Mouse (Mus musculus) CH12.LX (cell line): ENCODE results near the gene Slc44a3. TPM values are rescaled to one million over a fixed set of nuclear protein-coding genes. Genes with fewer than 3 reads are reported as not detected.

Source experiments
- DNase-seq: peaks from one replicate; pipeline ENCODE4 v3.0.0-alpha.2; 2013; ENCODE audit errors: extremely low read depth
- H3K27ac ChIP-seq: 2 replicates; pipeline ENCODE4 v1.5.1; 2012; ENCODE audit warnings: low read depth, mild to moderate bottlenecking, control low read depth, moderate library complexity; ENCODE audit not compliant: insufficient read depth
- H3K27me3 ChIP-seq: replicated peaks from 2 replicates; pipeline ENCODE3; 2012; ENCODE audit warnings: inconsistent platforms
- H3K36me3 ChIP-seq, 2 experiments: replicated peaks in 1 of 2; 2 replicates each; pipeline versions ENCODE3 to v1.6.1; 2012; ENCODE audit warnings: inconsistent platforms in 1 of 2, low read length in 1 of 2, mild to moderate bottlenecking in 1 of 2, mixed read lengths in 1 of 2, moderate library complexity in 1 of 2; ENCODE audit not compliant: control insufficient read depth in 1 of 2, insufficient read depth in 1 of 2
- H3K4me1 ChIP-seq, 2 experiments: 2 replicates each; pipeline ENCODE4 v1.6.1; 2012; ENCODE audit warnings: inconsistent platforms in 1 of 2, moderate library complexity in 1 of 2; ENCODE audit not compliant: insufficient read depth in 2 of 2, control insufficient read depth in 1 of 2
- H3K4me2 ChIP-seq: 2 replicates; pipeline ENCODE4 v1.6.1; 2012; ENCODE audit warnings: low read depth, mild to moderate bottlenecking, control low read depth; ENCODE audit not compliant: poor library complexity, insufficient read depth, severe bottlenecking
- H3K4me3 ChIP-seq, 3 experiments: fragments of 150-350 bp in 1 of 3; sonication (generic) in 1 of 3; replicated peaks in 1 of 3; 2 replicates each; pipeline versions ENCODE3 to v1.5.1; 2011 to 2012; ENCODE audit warnings: low read depth in 2 of 3, low read length in 2 of 3, mild to moderate bottlenecking in 2 of 3, moderate library complexity in 2 of 3, control low read depth in 1 of 3, improper control_type of control experiment in 1 of 3, inconsistent platforms in 1 of 3, mixed read lengths in 1 of 3; ENCODE audit not compliant: poor library complexity in 1 of 3
- H3K79me2 ChIP-seq: replicated peaks from 2 replicates; pipeline ENCODE4 v1.6.1; 2012; ENCODE audit warnings: mild to moderate bottlenecking, moderate library complexity; ENCODE audit not compliant: control insufficient read depth, poor library complexity, insufficient read depth, severe bottlenecking; ENCODE audit errors: extremely low read depth
- H3K9ac ChIP-seq: 2 replicates; pipeline ENCODE4 v1.6.1; 2012; ENCODE audit warnings: low read depth, mild to moderate bottlenecking, control low read depth, moderate library complexity; ENCODE audit not compliant: insufficient read depth
- H3K9me3 ChIP-seq: replicated peaks from 2 replicates; pipeline ENCODE3; 2012; ENCODE audit warnings: low read length, inconsistent platforms, mixed read lengths
- CTCF ChIP-seq, 2 experiments: IDR thresholded peaks in 1 of 2; conservative IDR thresholded peaks in 1 of 2; 2 replicates each; pipeline ENCODE4 v1.5.1; 2011 to 2012; ENCODE audit warnings: low read depth in 2 of 2, low read length in 2 of 2, improper control_type of control experiment in 1 of 2, inconsistent platforms in 1 of 2, mild to moderate bottlenecking in 1 of 2, moderate library complexity in 1 of 2
- ETS1 ChIP-seq: conservative IDR thresholded peaks from 2 replicates; pipeline ENCODE4 v1.6.1; 2012; ENCODE audit warnings: low read depth, mild to moderate bottlenecking, inconsistent platforms, low read length, improper control_type of control experiment, moderate library complexity
- GABPA ChIP-seq: IDR thresholded peaks from 2 replicates; pipeline ENCODE4 v1.6.1; 2012; ENCODE audit warnings: low read depth, low read length, improper control_type of control experiment, inconsistent platforms; ENCODE audit not compliant: insufficient replicate concordance
- IRF4 ChIP-seq: IDR thresholded peaks from 2 replicates; pipeline ENCODE4 v1.6.1; 2014; ENCODE audit warnings: low read depth, mild to moderate bottlenecking, inconsistent platforms, low read length, improper control_type of control experiment
- MAFK ChIP-seq: IDR thresholded peaks from 2 replicates; pipeline ENCODE4 v1.6.1; 2011; ENCODE audit warnings: low read length, improper control_type of control experiment; ENCODE audit not compliant: insufficient replicate concordance
- MAX ChIP-seq: IDR thresholded peaks from 2 replicates; pipeline ENCODE4 v1.6.1; 2011; ENCODE audit warnings: low read length, improper control_type of control experiment
- NELFE ChIP-seq: IDR thresholded peaks from 2 replicates; pipeline ENCODE4 v1.6.1; 2011; ENCODE audit warnings: low read depth, low read length, improper control_type of control experiment
- PAX5 ChIP-seq: IDR thresholded peaks from 2 replicates; pipeline ENCODE4 v1.6.1; 2012; ENCODE audit warnings: low read length, inconsistent platforms, mixed read lengths
- POLR2A ChIP-seq: IDR thresholded peaks from 2 replicates; pipeline ENCODE4 v1.6.1; 2011; ENCODE audit warnings: low read depth, mild to moderate bottlenecking, improper control_type of control experiment, low read length
- TCF12 ChIP-seq: IDR thresholded peaks from 2 replicates; pipeline ENCODE4 v1.6.1; 2014; ENCODE audit warnings: low read depth, mild to moderate bottlenecking, inconsistent platforms, low read length, improper control_type of control experiment
- dilution Hi-C: fragments of 300-500 bp; cut with MboI; formaldehyde crosslinking; loops from 2 replicates; pipeline ENCODE4 v1.14.3; 2020; ENCODE audit warnings: low sequenced_read_pairs; ENCODE audit not compliant: extremely low pct_unique_long_range_greater_than_20kb, extremely low pct_ligation_motif_present
- in situ Hi-C: fragments of 300-500 bp; cut with MboI; formaldehyde crosslinking; loops from 3 replicates; pipeline ENCODE4 v1.14.3; 2019; ENCODE audit warnings: low sequenced_read_pairs, low pct_ligation_motif_present, low pct_unique_long_range_greater_than_20kb, mixed read lengths
- polyA plus RNA-seq: library from polyadenylated mRNA; unstranded; fragments of >175 nt; gene quantifications from 2 replicates; pipeline ENCODE4 v1.2.1, GENCODE M21; 2012; ENCODE audit warnings: low read depth; ENCODE audit not compliant: insufficient read length
- total RNA-seq, 2 experiments: library from RNA; depleted of rRNA; stranded (reverse); fragments of 300-350 nt in 1 of 2; fragments of >200 nt in 1 of 2; gene quantifications; 2 replicates each; pipeline ENCODE4 v1.2.3; 2012 to 2014

The Slc44a3 gene
- total and polyA plus RNA-seq, 3 experiments = not detected

GRCm38 (mm10) chr3:121416171-121417154, 115.7 kb downstream of the Slc44a3 start:
- H3K36me3 ChIP-seq = no peaks in the 10 kb centered on the region
- H3K27ac ChIP-seq = no peak overlapping the region
- dilution Hi-C loops = no loop called here
- H3K4me3 ChIP-seq = no peak overlapping the region
- H3K9ac ChIP-seq = no peak overlapping the region
- peaks cover 2% of the 10 kb centered on the region for H3K9me3 ChIP-seq
- DNase-seq = no peak
- no peaks in the 10 kb centered on the region for H3K27me3 ChIP-seq
- no peaks in the 10 kb centered on the region for H3K79me2 ChIP-seq
- no peak overlapping the region for H3K4me2 ChIP-seq
- in situ Hi-C loops = no loop called here
- no peak for TF ChIP-seq PAX5
- TF ChIP-seq TCF12 = no peak
- TF ChIP-seq CTCF (conservative IDR thresholded peaks at IDR 0.05 in 1 of 2, IDR thresholded peaks at IDR 0.05 in 1 of 2; ENCODE audit: low read depth in 2 of 2, low read length in 2 of 2) = no peak
- no peak for TF ChIP-seq ETS1
- no peak for TF ChIP-seq NELFE
- TF ChIP-seq GABPA = no peak
- TF ChIP-seq IRF4 = no peak
- no peak for TF ChIP-seq MAX
- TF ChIP-seq, all 38 proteins: peak for 0
- H3K4me1 ChIP-seq = peaks cover 0 to 12% of the 10 kb centered on the region in 2 experiments; a peak in 2 of 4 replicates

GRCm38 (mm10) chr3:121411450-121411849, 120.8 kb downstream of the Slc44a3 start:
- dilution Hi-C loops (no loop called here), in situ Hi-C loops (no loop called here)
- Histone ChIP-seq H3K4me2 (no peak overlapping the region), H3K27ac (no peak overlapping the region), H3K4me3 (no peak overlapping the region), H3K79me2 (no peaks in the 10 kb centered on the region), H3K4me1 (peaks cover 0 to 4% of the 10 kb centered on the region in 2 experiments; a peak in 1 of 4 replicates), H3K9me3 (no peaks in the 10 kb centered on the region), H3K27me3 (no peaks in the 10 kb centered on the region), H3K9ac (no peak overlapping the region), H3K36me3 (no peaks in the 10 kb centered on the region)
- DNase-seq = no peak
- TF ChIP-seq POLR2A = no peak
- no peak for TF ChIP-seq MAFK

Other genes with a start within 250 kb of the Slc44a3 start
- gene Tmem56, start 249.3 kb downstream of the Slc44a3 start, total RNA-seq (2012; rRNA removed) = not detected in 2 replicates
- gene Tmem56, start 249.3 kb downstream of the Slc44a3 start, total RNA-seq (2014; rRNA removed) = not detected in 2 replicates
- gene Tmem56, start 249.3 kb downstream of the Slc44a3 start, polyA plus RNA-seq = not detected in 2 replicates
- gene Alg14, start 240.6 kb downstream of the Slc44a3 start, total RNA-seq (2012; rRNA removed) = 5.0 and 6.3 TPM in 2 replicates
- gene Alg14, start 240.6 kb downstream of the Slc44a3 start, total RNA-seq (2014; rRNA removed) = 6.0 and 7.6 TPM in 2 replicates
- gene Alg14, start 240.6 kb downstream of the Slc44a3 start, polyA plus RNA-seq = 8.3 and 10.2 TPM in 2 replicates
- 9.5 and 12.5 TPM in 2 replicates for gene Cnn3, start 105.9 kb downstream of the Slc44a3 start, total RNA-seq (2012; rRNA removed)
- gene Cnn3, start 105.9 kb downstream of the Slc44a3 start, total RNA-seq (2014; rRNA removed) = 46.4 and 48.3 TPM in 2 replicates
- gene Cnn3, start 105.9 kb downstream of the Slc44a3 start, polyA plus RNA-seq = 50.4 and 58.5 TPM in 2 replicates
- gene 4930432M17Rik, start 138.4 kb upstream of the Slc44a3 start, total RNA-seq (2012; rRNA removed) = not detected in 2 replicates
- gene 4930432M17Rik, start 138.4 kb upstream of the Slc44a3 start, total RNA-seq (2014; rRNA removed) = not detected in 2 replicates
- not detected in 2 replicates for gene 4930432M17Rik, start 138.4 kb upstream of the Slc44a3 start, polyA plus RNA-seq
- 0.34 and 0.55 TPM in 2 replicates for gene F3, start 191.1 kb upstream of the Slc44a3 start, total RNA-seq (2012; rRNA removed)
- gene F3, start 191.1 kb upstream of the Slc44a3 start, total RNA-seq (2014; rRNA removed) = 0.46 and 0.86 TPM in 2 replicates
- gene F3, start 191.1 kb upstream of the Slc44a3 start, polyA plus RNA-seq = 0.73 and 0.86 TPM in 2 replicates